Mouse (Mus musculus) gastrocnemius, adult 2 months (tissue): Measurements from ENCODE around the gene Hivep2. TPM values are rescaled to one million over a fixed set of nuclear protein-coding genes. Genes with fewer than 3 reads are reported as not detected.

ENCODE experiments used
- DNase-seq: peaks from one replicate; pipeline ENCODE4 v3.0.0; 2022
- H3K27ac ChIP-seq: fragments of 200-600 bp; 2 replicates; pipeline ENCODE4 v1.8.1; 2022; ENCODE audit warnings: mild to moderate bottlenecking
- H3K4me3 ChIP-seq: fragments of 200-600 bp; 2 replicates; pipeline ENCODE4 v1.8.1; 2022; ENCODE audit warnings: mild to moderate bottlenecking, moderate library complexity
- CTCF ChIP-seq: fragments of 200-600 bp; IDR thresholded peaks from 2 replicates; pipeline ENCODE4 v1.8.1; 2022; ENCODE audit warnings: antibody characterized with exemption, mild to moderate bottlenecking, moderate library complexity
- intact Hi-C: fragments of 180-260 bp; cut with DNase I; formaldehyde crosslinking; loops from one replicate; pipeline ENCODE4 v1.15.1; 2025
- total RNA-seq, 2 experiments: library from RNA; stranded (reverse); gene quantifications; 2 replicates each; pipeline ENCODE4 v1.2.3; 2021

Gene Hivep2
- total RNA-seq, 2 experiments from 2014 or later = 40.5 to 42.0 TPM

DNA sequence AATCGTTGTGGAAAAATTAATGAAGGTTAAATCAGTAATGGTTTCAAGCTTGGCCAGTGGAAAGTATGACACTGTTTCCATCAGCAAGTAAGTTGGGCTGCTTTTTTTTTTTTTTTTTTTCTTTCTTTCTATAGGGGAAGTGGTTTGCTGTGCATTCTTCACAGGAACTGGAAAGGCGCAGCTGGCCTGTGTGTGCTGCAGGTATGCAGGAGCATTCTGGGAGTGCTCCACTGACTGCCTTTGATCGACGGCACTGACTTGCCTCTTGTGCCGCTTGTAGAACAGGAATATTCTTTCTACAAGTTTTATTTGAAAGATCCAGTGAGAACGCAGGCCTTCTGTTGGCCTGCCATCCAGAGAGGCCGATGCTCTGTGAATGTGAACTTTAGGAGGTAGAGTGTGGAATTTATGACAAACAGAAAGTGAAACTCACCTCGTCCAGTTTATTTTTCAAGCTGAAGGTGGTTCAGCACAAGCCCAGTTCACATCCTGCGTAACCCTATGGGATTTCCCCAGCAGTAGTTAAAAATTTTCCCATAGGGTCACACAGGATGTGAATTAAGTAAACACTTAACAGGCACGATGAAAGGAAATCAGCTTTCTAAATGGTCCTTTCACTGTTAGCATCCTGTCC is 120.1 kb downstream of the Hivep2 start:
- peak overlapping the region; percentile 80 for H3K27ac ChIP-seq
- no peak for DNase-seq
- peak overlapping the region; percentile 58 for H3K4me3 ChIP-seq
- no peak for TF ChIP-seq CTCF
- intact Hi-C loops = loop anchor here (5.0 kb wide), 3 partner anchors 34 to 119 kb away; partner anchors contain the start of gene Hivep2

GRCm38 (mm10) chr10:14087316-14087715 is 121.4 kb downstream of the Hivep2 start:
- TF ChIP-seq CTCF = no peak
- peak overlapping the region; percentile 65 for H3K27ac ChIP-seq
- no peak overlapping the region for H3K4me3 ChIP-seq
- DNase-seq = no peak
- intact Hi-C loops = loop anchor here (5.0 kb wide), 3 partner anchors 35 to 120 kb away; partner anchors contain the start of gene Hivep2

GRCm38 (mm10) chr10:14089488-14089887 is 123.6 kb downstream of the Hivep2 start:
- peak; percentile 53 for DNase-seq
- Histone ChIP-seq H3K27ac (no peak overlapping the region), H3K4me3 (no peak overlapping the region)
- TF ChIP-seq CTCF = peak; percentile 70
- intact Hi-C loops = loop anchor here (5.0 kb wide), 3 partner anchors 37 to 122 kb away; partner anchors contain the start of gene Hivep2

- H3K27ac ChIP-seq = no peak overlapping the region
- intact Hi-C loops = no loop called here
- no peak for DNase-seq
- no peak overlapping the region for H3K4me3 ChIP-seq
- TF ChIP-seq CTCF = no peak
Measured at GRCm38 (mm10) chr10:14094033-14094432, 128.2 kb downstream of the Hivep2 start.

DNA sequence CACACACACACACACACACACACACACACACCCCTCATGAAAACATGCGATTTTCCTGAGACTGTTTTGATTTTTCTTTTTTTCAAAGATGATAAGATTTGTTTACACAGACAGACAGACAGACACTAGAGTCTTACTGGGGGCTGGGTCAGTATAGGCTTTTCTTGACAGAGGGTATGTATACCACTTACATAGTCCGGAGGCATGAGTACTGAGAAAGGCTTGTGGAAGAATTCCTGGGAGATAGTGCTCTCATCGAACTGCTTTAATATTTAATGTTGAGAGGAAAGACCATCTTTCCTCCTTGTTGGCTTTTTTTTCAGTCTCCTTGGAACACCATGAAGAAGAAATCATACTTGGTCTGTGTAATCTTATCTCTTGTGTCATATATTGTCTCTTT is 130.2 kb downstream of the Hivep2 start:
- DNase-seq = no peak
- Histone ChIP-seq H3K27ac (no peak overlapping the region), H3K4me3 (no peak overlapping the region)
- intact Hi-C loops = no loop called here
- TF ChIP-seq CTCF = no peak

DNA sequence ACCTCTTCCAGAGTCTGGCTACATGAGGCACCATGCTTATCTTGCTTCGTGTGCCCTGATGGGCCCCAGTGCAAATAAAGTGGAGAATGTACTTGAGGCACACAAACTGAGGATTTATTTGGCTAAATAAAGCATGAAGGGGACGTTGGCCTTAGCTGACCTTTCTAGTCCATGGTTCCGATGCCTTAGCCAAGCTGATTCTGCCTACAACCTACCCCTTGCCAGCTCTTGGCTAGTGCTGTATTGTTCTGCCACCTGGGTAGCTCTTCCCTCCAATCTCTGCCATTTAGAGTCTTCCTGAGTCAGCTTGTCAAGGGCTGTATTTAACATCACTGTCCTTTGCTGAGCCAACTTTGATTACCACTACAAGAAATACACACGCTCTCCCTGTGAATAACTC is 133.3 kb downstream of the Hivep2 start:
- intact Hi-C loops = no loop called here

DNA sequence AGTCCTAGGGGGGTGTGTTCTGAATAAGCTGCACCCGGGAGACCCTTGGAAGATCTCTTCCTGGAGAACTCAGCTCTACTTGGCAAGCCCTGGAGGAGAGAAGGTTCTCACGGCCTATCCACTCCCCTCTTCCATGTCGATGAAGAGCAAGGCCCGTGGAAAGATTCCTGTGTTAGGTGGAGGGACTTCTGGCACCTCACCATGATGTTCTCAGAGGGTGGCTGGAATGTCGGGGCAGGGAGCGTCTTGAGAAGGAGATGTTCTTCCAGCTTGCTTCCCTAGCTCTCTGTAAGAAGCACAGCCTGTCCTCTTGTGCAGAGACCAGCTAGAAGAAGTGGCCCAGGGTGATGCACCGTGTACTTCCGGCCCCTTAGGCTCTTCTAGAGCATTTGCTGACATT is 134.2 kb downstream of the Hivep2 start:
- intact Hi-C loops = no loop called here
- H3K27ac ChIP-seq = peak overlapping the region; percentile 59
- H3K4me3 ChIP-seq = no peak overlapping the region
- DNase-seq = peak; percentile 43
- no peak for TF ChIP-seq CTCF

More for the DNA sequence above, 133.3 kb downstream of the Hivep2 start:
- peak; percentile 34 for DNase-seq
- no peak for TF ChIP-seq CTCF
- no peak overlapping the region for H3K4me3 ChIP-seq
- peak overlapping the region; percentile 59; the same call in 1 of the 2 replicates for H3K27ac ChIP-seq

GRCm38 (mm10) chr10:14100847-14101246 is 135.0 kb downstream of the Hivep2 start:
- peak; percentile 22 for DNase-seq
- Histone ChIP-seq H3K4me3 (no peak overlapping the region), H3K27ac (peak overlapping the region; percentile 60)
- intact Hi-C loops = no loop called here
- no peak for TF ChIP-seq CTCF

GRCm38 (mm10) chr10:14101966-14102365 is 136.1 kb downstream of the Hivep2 start:
- peak; percentile 15 for DNase-seq
- no peak for TF ChIP-seq CTCF
- Histone ChIP-seq H3K27ac (peak overlapping the region; percentile 60), H3K4me3 (no peak overlapping the region)
- intact Hi-C loops = no loop called here

DNA sequence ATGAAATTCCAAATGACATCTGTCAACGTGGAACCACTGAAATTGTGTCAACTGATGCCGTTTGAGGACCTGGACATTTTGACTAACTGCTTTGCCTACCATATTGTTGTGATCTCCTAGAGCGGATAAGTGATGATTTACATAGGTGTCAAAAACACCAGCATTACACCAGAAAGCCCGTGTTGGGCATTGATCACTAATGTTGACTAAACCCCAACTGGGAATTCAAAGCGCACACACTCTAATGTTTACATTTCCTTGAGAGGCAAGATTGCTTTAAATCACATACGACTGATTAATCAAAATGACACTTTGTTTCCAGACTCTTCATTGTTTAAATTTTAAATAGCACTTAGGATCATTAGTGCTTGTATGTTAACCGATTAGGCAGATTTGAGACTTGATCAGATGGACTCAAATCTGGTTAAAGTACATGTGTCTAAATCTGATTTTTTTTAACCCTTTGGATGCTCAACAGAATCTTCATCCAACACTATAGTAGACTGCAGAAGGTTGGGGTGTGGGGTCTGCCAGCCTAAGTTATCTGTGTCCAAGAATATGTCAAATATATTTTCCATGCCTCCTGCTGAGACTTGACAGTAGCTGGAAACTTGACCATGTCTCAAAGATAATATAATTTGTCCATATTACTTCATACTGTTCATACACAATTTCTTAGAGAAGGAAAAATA is 142.3 kb downstream of the Hivep2 start:
- intact Hi-C loops = no loop called here
- Histone ChIP-seq H3K4me3 (no peak overlapping the region), H3K27ac (no peak overlapping the region)
- no peak for DNase-seq
- TF ChIP-seq CTCF = no peak

GRCm38 (mm10) chr10:14115846-14116245 is 150.0 kb downstream of the Hivep2 start:
- no peak for DNase-seq
- TF ChIP-seq CTCF = no peak
- intact Hi-C loops = no loop called here

DNA sequence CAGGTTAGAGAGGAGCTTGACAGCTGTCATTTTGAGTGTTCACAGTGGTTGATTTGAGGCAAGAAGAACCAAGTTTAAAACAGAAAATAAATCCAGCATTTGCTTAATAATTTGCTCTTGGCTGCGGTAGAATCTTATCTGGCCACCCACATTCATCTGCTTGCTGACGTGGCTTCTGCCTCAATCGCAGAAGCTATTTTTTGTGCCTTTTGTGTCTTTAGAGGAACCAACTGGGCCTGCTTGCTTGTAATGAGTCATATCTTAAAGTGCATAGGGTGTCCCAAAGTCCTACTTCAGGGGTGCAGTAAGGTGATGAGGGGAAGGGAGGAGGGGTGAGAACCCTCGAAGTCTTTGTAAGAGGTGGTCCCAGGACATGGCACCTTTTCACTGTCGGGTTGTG is 151.1 kb downstream of the Hivep2 start:
- intact Hi-C loops = no loop called here
- TF ChIP-seq CTCF = no peak
- peak overlapping the region; percentile 41 for H3K27ac ChIP-seq
- no peak for DNase-seq
- no peak overlapping the region for H3K4me3 ChIP-seq

More at GRCm38 (mm10) chr10:14115846-14116245, 150.0 kb downstream of the Hivep2 start:
- no peak overlapping the region for H3K27ac ChIP-seq
- H3K4me3 ChIP-seq = no peak overlapping the region

DNA sequence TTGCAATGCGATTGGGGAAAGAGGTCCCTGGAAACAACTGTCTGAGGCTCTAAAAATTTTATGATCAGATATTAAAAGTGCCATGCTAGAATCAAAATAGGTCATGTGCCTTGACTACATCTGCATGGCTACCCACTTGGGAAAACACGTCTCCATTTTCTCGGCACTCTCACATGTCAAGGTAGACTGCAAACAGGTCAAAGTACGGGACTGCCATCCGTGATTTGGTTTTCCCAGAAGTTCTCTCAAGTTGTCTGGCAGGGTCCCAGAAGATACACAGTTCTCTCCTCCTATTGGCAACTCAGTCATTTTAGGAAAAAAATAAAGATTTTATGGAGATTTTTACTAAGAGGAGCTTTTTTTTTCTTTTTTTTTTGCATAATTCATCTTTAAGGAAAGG is 153.3 kb downstream of the Hivep2 start:
- no peak for TF ChIP-seq CTCF
- DNase-seq = no peak
- Histone ChIP-seq H3K27ac (0 out of 2 replicates have a peak overlapping the region, but pooled peaks have one; percentile 0), H3K4me3 (no peak overlapping the region)
- intact Hi-C loops = no loop called here
